Comparison of ENCODE assay signal across 26 mouse cellular contexts in genomic region chr14:118098265-118098664, GRCm38 (mm10). TPM values are rescaled to one million over a fixed set of nuclear protein-coding genes. Genes with fewer than 3 reads are reported as not detected.
DNase-seq lines count a peak whose midpoint lies in the region; ATAC-seq lines count a peak whose summit lies in the region.
"Had no signal": no experiment of that assay in that cellular context is flagged by ENCODE, and none has a peak within 500 bp of the region (broad histone marks: within the 10 kb centered on the region; RNA-seq: fewer than 3 reads in every experiment).

No protein-coding gene starts in this region.

- H3K9ac ChIP-seq in liver, embryonic 13.5 days = no peak overlapping the region
- H3K9ac ChIP-seq in forebrain, embryonic 11.5 days (ENCODE audit: low read length) = no peak overlapping the region
- H3K9ac ChIP-seq: limb, embryonic 12.5 days; midbrain, embryonic 15.5 days; neural tube, embryonic 15.5 days had no signal

- peak; percentile 84 for DNase-seq in 416B (ENCODE audit: low read depth)
- no peak for DNase-seq in liver, embryonic 13.5 days
- no peak for DNase-seq in left cerebral cortex, postnatal 14 days (ENCODE audit: low spot score in 2 of 2)
- DNase-seq in forebrain, embryonic 11.5 days (ENCODE audit: low spot score) = no peak
- no peak for DNase-seq in layer of hippocampus, adult 9-10 months (ENCODE audit: low spot score)
- DNase-seq: adrenal gland, postnatal 10 days; cerebellum, adult 11 months; cerebellum, postnatal 10 days; embryo, embryonic 11 days; gastrocnemius, adult 2 months; heart, adult 2 months; kidney, adult 2 months; kidney, postnatal 14 days; layer of hippocampus, adult 9-11 months; lung, adult 2 months; right cerebral cortex, postnatal 14 days; spleen, adult 18-20 months; thymus, postnatal 4 days had no signal

- no peaks in the 10 kb centered on the region for H3K27me3 ChIP-seq in liver, embryonic 13.5 days
- H3K27me3 ChIP-seq in forebrain, embryonic 11.5 days (ENCODE audit: control insufficient read depth, insufficient read depth, low read length) = no peaks in the 10 kb centered on the region
- H3K27me3 ChIP-seq: limb, embryonic 12.5 days; midbrain, embryonic 15.5 days; neural tube, embryonic 15.5 days had no signal

- H3K9me3 ChIP-seq in liver, embryonic 13.5 days (replicated peaks) = no peaks in the 10 kb centered on the region
- no peaks in the 10 kb centered on the region for H3K9me3 ChIP-seq in forebrain, embryonic 11.5 days (ENCODE audit: control insufficient read depth, low read length)
- H3K9me3 ChIP-seq: hindbrain, embryonic 10.5 days; limb, embryonic 12.5 days; midbrain, embryonic 15.5 days; neural tube, embryonic 15.5 days had no signal

- intact Hi-C loops in left cerebral cortex, postnatal 14 days (cut with DNase I) = no loop called here

- no peak overlapping the region for H3K27ac ChIP-seq in liver, embryonic 13.5 days
- no peak overlapping the region for H3K27ac ChIP-seq in forebrain, embryonic 11.5 days (ENCODE audit: low read depth, low read length)
- H3K27ac ChIP-seq: gastrocnemius, adult 2 months; heart, adult 2 months; hindbrain, embryonic 10.5 days; hindbrain, postnatal 0 days; limb, embryonic 12.5 days; midbrain, embryonic 15.5 days; neural tube, embryonic 15.5 days had no signal

- 58% methylated on average over 2 of the region's 2 CpGs for WGBS in liver, embryonic 13.5 days (ENCODE audit: insufficient replicate concordance)
- WGBS in forebrain, embryonic 11.5 days = 79% methylated on average over 2 of the region's 2 CpGs

- peaks cover 11% of the 10 kb centered on the region for H3K4me1 ChIP-seq in liver, embryonic 13.5 days (replicated peaks)
- H3K4me1 ChIP-seq in forebrain, embryonic 11.5 days (replicated peaks; ENCODE audit: control insufficient read depth, insufficient read depth, low read length) = no peaks in the 10 kb centered on the region
- H3K4me1 ChIP-seq: hindbrain, embryonic 10.5 days; limb, embryonic 12.5 days; midbrain, embryonic 15.5 days; neural tube, embryonic 15.5 days had no signal

- no peaks in the 10 kb centered on the region for H3K36me3 ChIP-seq in liver, embryonic 13.5 days
- H3K36me3 ChIP-seq in forebrain, embryonic 11.5 days (ENCODE audit: control insufficient read depth, insufficient read depth, low read length) = no peaks in the 10 kb centered on the region
- H3K36me3 ChIP-seq: hindbrain, embryonic 10.5 days; limb, embryonic 12.5 days; midbrain, embryonic 15.5 days; neural tube, embryonic 15.5 days had no signal

- H3K4me3 ChIP-seq in liver, embryonic 13.5 days (replicated peaks) = no peak overlapping the region
- no peak overlapping the region for H3K4me3 ChIP-seq in forebrain, embryonic 11.5 days (ENCODE audit: low read depth, low read length)
- H3K4me3 ChIP-seq: gastrocnemius, adult 2 months; heart, adult 2 months; hindbrain, embryonic 10.5 days; limb, embryonic 12.5 days; midbrain, embryonic 15.5 days; neural tube, embryonic 15.5 days had no signal

- no peak overlapping the region for H3K4me2 ChIP-seq in liver, embryonic 13.5 days
- no peak overlapping the region for H3K4me2 ChIP-seq in forebrain, embryonic 11.5 days (ENCODE audit: low read depth, low read length, severe bottlenecking)
- H3K4me2 ChIP-seq: limb, embryonic 12.5 days; midbrain, embryonic 15.5 days; neural tube, embryonic 15.5 days had no signal

- peak; percentile 87 for ATAC-seq in common myeloid progenitor, adult 5-6 weeks (replicated peaks; ENCODE audit: low read depth, poor library complexity, severe bottlenecking)
- ATAC-seq in liver, embryonic 13.5 days (ENCODE audit: low read depth) = peak; percentile 53; the same call in 1 of the 2 replicates
- 0 out of 2 replicates have a peak, but pooled peaks have one; percentile 55 for ATAC-seq in megakaryocyte-erythroid progenitor cell, adult 5-6 weeks (replicated peaks; ENCODE audit: low FRiP score, low TSS enrichment, poor library complexity, severe bottlenecking)
- no peak for ATAC-seq in forebrain, embryonic 11.5 days (replicated peaks; ENCODE audit: low FRiP score)
- ATAC-seq: activated CD4-positive, CD25-positive, alpha-beta regulatory T cell, adult 4 months; hindbrain, postnatal 0 days; midbrain, embryonic 15.5 days had no signal

RNA-seq across cellular contexts. Expression of gene Tgds, which starts 34.3 kb away (rescaled TPM):
- 12.1 and 14.5 TPM in 2 replicates for total RNA-seq in common myeloid progenitor, adult 5-6 weeks (2017)
- polyA plus RNA-seq in liver, embryonic 13.5 days (2015; fragmentation: Nextera tagmentation; extraction: Ambion mirVana) = 17.9 and 20.2 TPM in 2 replicates
- 13.8 and 19.1 TPM in 2 replicates for total RNA-seq in megakaryocyte-erythroid progenitor cell, adult 5-6 weeks (2014; fragmentation: Nextera tagmentation)
- total RNA-seq in megakaryocyte-erythroid progenitor cell, adult 5-6 weeks (2017) = 16.1 and 21.1 TPM in 2 replicates
- 1 to 10 TPM; 6.8 to 8.0 TPM for total RNA-seq in left cerebral cortex, postnatal 14 days (2021)
- 27.6 and 30.3 TPM in 2 replicates for polyA plus RNA-seq in forebrain, embryonic 11.5 days (2014; fragmentation: Nextera tagmentation; extraction: Ambion mirVana)

RNA-seq across cellular contexts. Expression of gene Gpr180, which starts 38.7 kb away (rescaled TPM):
- 6.5 and 11.1 TPM in 2 replicates for total RNA-seq in common myeloid progenitor, adult 5-6 weeks (2017)
- 13.8 and 14.7 TPM in 2 replicates for polyA plus RNA-seq in liver, embryonic 13.5 days (2015; fragmentation: Nextera tagmentation; extraction: Ambion mirVana)
- total RNA-seq in megakaryocyte-erythroid progenitor cell, adult 5-6 weeks (2014; fragmentation: Nextera tagmentation) = 11.2 and 11.7 TPM in 2 replicates
- 8.6 and 10.7 TPM in 2 replicates for total RNA-seq in megakaryocyte-erythroid progenitor cell, adult 5-6 weeks (2017)
- 10 to 100 TPM; 34.2 to 36.7 TPM for total RNA-seq in left cerebral cortex, postnatal 14 days (2021)
- 36.2 and 39.3 TPM in 2 replicates for polyA plus RNA-seq in forebrain, embryonic 11.5 days (2014; fragmentation: Nextera tagmentation; extraction: Ambion mirVana)

RNA-seq across cellular contexts. Expression of gene Dct, which starts 46.2 kb away (rescaled TPM):
- total RNA-seq in common myeloid progenitor, adult 5-6 weeks (2017) = 0.27 TPM in 1 of 2 replicates, not detected in the other
- polyA plus RNA-seq in liver, embryonic 13.5 days (2015; fragmentation: Nextera tagmentation; extraction: Ambion mirVana) = 0.32 and 0.38 TPM in 2 replicates
- total RNA-seq in megakaryocyte-erythroid progenitor cell, adult 5-6 weeks (2014; fragmentation: Nextera tagmentation) = 0.17 TPM in 1 of 2 replicates, not detected in the other
- 0.11 and 0.33 TPM in 2 replicates for total RNA-seq in megakaryocyte-erythroid progenitor cell, adult 5-6 weeks (2017)
- 1 to 10 TPM; 1.2 to 1.5 TPM for total RNA-seq in left cerebral cortex, postnatal 14 days (2021)
- 8.5 and 9.7 TPM in 2 replicates for polyA plus RNA-seq in forebrain, embryonic 11.5 days (2014; fragmentation: Nextera tagmentation; extraction: Ambion mirVana)
- total RNA-seq: adrenal gland, postnatal 10 days had no signal
